Mouse (Mus musculus): ENCODE data around the gene Pfdn4. TPM values are rescaled to one million over a fixed set of nuclear protein-coding genes. Genes with fewer than 3 reads are reported as not detected.

The Pfdn4 gene
- total and polyA plus RNA-seq, 3 experiments, result 60.5 to 70.9 TPM; not detected in 1

DNA sequence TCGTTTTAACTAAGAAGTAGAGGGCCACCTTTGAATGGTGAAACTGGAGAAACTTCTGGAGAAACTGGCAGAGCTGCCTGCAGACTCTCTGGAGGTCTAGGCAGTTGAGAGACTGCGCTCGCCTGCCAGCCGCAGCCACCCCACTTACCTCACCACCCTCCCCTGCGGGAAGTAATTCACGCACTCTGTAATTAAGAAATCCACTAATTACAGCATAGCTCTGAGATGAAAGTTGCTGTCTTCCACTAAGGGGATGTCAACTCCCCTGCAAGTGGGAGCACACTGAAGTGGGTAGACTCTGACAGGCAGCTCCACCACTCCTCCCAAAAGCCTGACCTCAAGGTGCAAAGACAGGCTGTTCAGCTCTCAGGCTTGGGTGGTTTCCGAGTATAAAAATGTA lies 55.9 kb downstream of the Pfdn4 start:
- H3K4me1 ChIP-seq (ENCODE audit: control insufficient read depth in 1 of 2, insufficient read depth in 2 of 2, low read length in 2 of 2), result no peaks in the 10 kb centered on the region
- H3K79me2 ChIP-seq (ENCODE audit: control insufficient read depth, insufficient read depth, low read length, poor library complexity), result no peaks in the 10 kb centered on the region
- H3K27ac ChIP-seq (ENCODE audit: control insufficient read depth, low read depth, low read length), result no peak overlapping the region
- no peak for DNase-seq (ENCODE audit: low read depth, low spot score)
- no peaks in the 10 kb centered on the region for H3K9me3 ChIP-seq (replicated peaks; ENCODE audit: insufficient read depth, low read length)
- no peak overlapping the region for H3K9ac ChIP-seq (ENCODE audit: control insufficient read depth, low read depth, low read length, poor library complexity, severe bottlenecking)
- H3K36me3 ChIP-seq (ENCODE audit: control insufficient read depth in 1 of 2, insufficient read depth in 2 of 2, low read length in 2 of 2), result no peaks in the 10 kb centered on the region
- H3K27me3 ChIP-seq (ENCODE audit: control insufficient read depth in 1 of 2, insufficient read depth in 2 of 2, low read length in 2 of 2), result no peaks in the 10 kb centered on the region
- no peak overlapping the region for H3K4me3 ChIP-seq (ENCODE audit: control insufficient read depth in 1 of 2, insufficient read depth in 1 of 2, low read depth in 2 of 2, low read length in 2 of 2)
- no peak for TF ChIP-seq RAD21 (IDR thresholded peaks at IDR 0.05; ENCODE audit: low read depth, low read length)
- no peak for TF ChIP-seq GABPA (IDR thresholded peaks at IDR 0.05; ENCODE audit: low read depth, low read length)
- TF ChIP-seq ZC3H11A (IDR thresholded peaks at IDR 0.05; ENCODE audit: low read depth, low read length), result no peak
- no peak for TF ChIP-seq CTCF (IDR thresholded peaks at IDR 0.05 in 2 of 3, conservative IDR thresholded peaks at IDR 0.05 in 1 of 3; ENCODE audit: control insufficient read depth in 1 of 3, insufficient read depth in 1 of 3, low read depth in 2 of 3, low read length in 3 of 3, poor library complexity in 1 of 3, severe bottlenecking in 1 of 3)
- no peak for TF ChIP-seq MYC (IDR thresholded peaks at IDR 0.05; ENCODE audit: low read depth, low read length)
- no peak for TF ChIP-seq NRF1 (IDR thresholded peaks at IDR 0.05; ENCODE audit: insufficient read depth, low read depth, low read length, poor library complexity, severe bottlenecking)
- TF ChIP-seq HCFC1 (IDR thresholded peaks at IDR 0.05; ENCODE audit: low read depth, low read length), result no peak
- no peak for TF ChIP-seq EP300 (IDR thresholded peaks at IDR 0.05; ENCODE audit: low read depth in 1 of 2, low read length in 2 of 2)
- TF ChIP-seq TBP (IDR thresholded peaks at IDR 0.05; ENCODE audit: low read depth, low read length), result no peak
- no peak for TF ChIP-seq ZKSCAN1 (IDR thresholded peaks at IDR 0.05; ENCODE audit: low read depth, low read length)
- no peak for TF ChIP-seq TAL1 (IDR thresholded peaks at IDR 0.05; ENCODE audit: low read length)
- no peak for TF ChIP-seq BHLHE40 (IDR thresholded peaks at IDR 0.05; ENCODE audit: borderline replicate concordance, low read depth, low read length)
- no peak for TF ChIP-seq TCF12 (IDR thresholded peaks at IDR 0.05; ENCODE audit: low read depth, low read length)

DNA sequence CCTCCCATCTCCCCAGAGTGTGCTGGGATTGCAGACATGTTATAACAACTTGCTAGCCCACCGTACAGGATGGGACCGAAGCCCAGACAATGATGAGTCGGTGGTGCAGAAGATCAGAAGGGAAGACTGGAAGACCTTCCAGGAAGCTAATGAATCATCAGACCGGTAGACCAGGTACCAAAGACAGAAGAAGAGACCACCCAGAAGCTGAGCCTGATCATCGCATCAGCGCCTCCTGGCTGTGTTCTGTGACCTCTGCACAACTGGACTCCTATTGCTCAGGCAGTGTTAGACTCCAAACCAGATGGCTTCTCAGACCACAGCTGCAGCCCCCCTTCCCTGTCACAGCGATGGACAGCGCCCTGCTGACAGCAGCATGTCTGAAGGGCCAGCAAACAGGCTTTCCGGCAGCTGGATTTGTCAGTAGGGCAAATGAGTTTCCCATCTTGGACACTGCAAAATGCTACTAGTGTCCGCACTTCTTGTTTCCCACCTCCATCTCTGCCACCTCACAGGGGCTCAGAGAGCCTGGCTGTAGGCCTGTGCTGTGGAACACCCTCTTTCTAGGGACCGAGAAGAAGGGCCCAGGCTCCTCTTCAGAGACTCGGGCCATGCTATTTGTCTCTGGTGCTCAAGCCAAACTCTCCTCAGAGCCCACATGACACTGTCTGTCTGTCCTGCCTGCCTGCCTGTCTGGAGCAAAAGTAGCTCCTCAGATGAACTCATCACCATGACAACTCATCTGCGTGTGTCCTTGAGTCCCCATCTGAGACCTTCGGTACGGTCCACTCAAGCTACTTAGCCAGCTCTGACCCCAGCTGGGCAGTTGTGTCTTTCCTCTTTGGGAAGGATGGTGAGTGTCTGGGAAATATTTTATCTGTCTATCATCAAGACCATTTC lies 68.0 kb downstream of the Pfdn4 start:
- H3K4me3 ChIP-seq (ENCODE audit: control insufficient read depth in 1 of 2, insufficient read depth in 1 of 2, low read depth in 2 of 2, low read length in 2 of 2), result no peak overlapping the region
- no peak overlapping the region for H3K9ac ChIP-seq (ENCODE audit: control insufficient read depth, low read depth, low read length, poor library complexity, severe bottlenecking)
- no peak overlapping the region for H3K27ac ChIP-seq (ENCODE audit: control insufficient read depth, low read depth, low read length)
- H3K4me1 ChIP-seq (ENCODE audit: control insufficient read depth in 1 of 2, insufficient read depth in 2 of 2, low read length in 2 of 2), result no peaks in the 10 kb centered on the region
- no peaks in the 10 kb centered on the region for H3K27me3 ChIP-seq (ENCODE audit: control insufficient read depth in 1 of 2, insufficient read depth in 2 of 2, low read length in 2 of 2)
- H3K79me2 ChIP-seq (ENCODE audit: control insufficient read depth, insufficient read depth, low read length, poor library complexity), result no peaks in the 10 kb centered on the region
- no peaks in the 10 kb centered on the region for H3K36me3 ChIP-seq (ENCODE audit: control insufficient read depth in 1 of 2, insufficient read depth in 2 of 2, low read length in 2 of 2)
- TF ChIP-seq MYC (IDR thresholded peaks at IDR 0.05; ENCODE audit: low read depth, low read length) (no peak), UBTF (IDR thresholded peaks at IDR 0.05; ENCODE audit: borderline replicate concordance, insufficient read depth, low read depth, low read length) (no peak), USF2 (IDR thresholded peaks at IDR 0.05; ENCODE audit: borderline replicate concordance in 1 of 2, insufficient read depth in 1 of 2, low read depth in 1 of 2, low read length in 2 of 2) (no peak), ZMIZ1 (IDR thresholded peaks at IDR 0.05; ENCODE audit: low read depth, low read length) (no peak), SIN3A (IDR thresholded peaks at IDR 0.05; ENCODE audit: low read length) (no peak), SMC3 (IDR thresholded peaks at IDR 0.05; ENCODE audit: low read depth, low read length) (no peak), MXI1 (IDR thresholded peaks at IDR 0.05; ENCODE audit: low read depth, low read length) (no peak), MYB (IDR thresholded peaks at IDR 0.05; ENCODE audit: low read depth, low read length) (no peak), ELF1 (IDR thresholded peaks at IDR 0.05; ENCODE audit: low read depth, low read length) (no peak), ZKSCAN1 (IDR thresholded peaks at IDR 0.05; ENCODE audit: low read depth, low read length) (no peak), KAT2A (conservative IDR thresholded peaks at IDR 0.05; ENCODE audit: low read depth, low read length) (no peak), TBP (IDR thresholded peaks at IDR 0.05; ENCODE audit: low read depth, low read length) (no peak), GATA1 (IDR thresholded peaks at IDR 0.05; ENCODE audit: low read depth, low read length) (no peak), CTCF (IDR thresholded peaks at IDR 0.05 in 2 of 3, conservative IDR thresholded peaks at IDR 0.05 in 1 of 3; ENCODE audit: control insufficient read depth in 1 of 3, insufficient read depth in 1 of 3, low read depth in 2 of 3, low read length in 3 of 3, poor library complexity in 1 of 3, severe bottlenecking in 1 of 3) (no peak), NRF1 (IDR thresholded peaks at IDR 0.05; ENCODE audit: insufficient read depth, low read depth, low read length, poor library complexity, severe bottlenecking) (no peak)
- no peaks in the 10 kb centered on the region for H3K9me3 ChIP-seq (replicated peaks; ENCODE audit: insufficient read depth, low read length)
- DNase-seq (ENCODE audit: low read depth, low spot score), result no peak

Data from MEL (cell line).